Mouse (Mus musculus) midbrain, embryonic 15.5 days (tissue): ENCODE measurements at regions not wholly inside any gene's neighbourhood (a gene's known extent, or its start where the extent isn't known, plus 50 kb on each side); places are given as distances from the start of the nearest gene placed in this dataset.
A peak's percentile ranks its signal among the peaks of the same experiment; 100 is the strongest.

ENCODE experiments used
- ATAC-seq: fragments of 200-750 bp; cut with Nextera tagmentation; replicated peaks from 2 replicates; pipeline ENCODE4 v1.8.0; 2017; ENCODE audit warnings: moderate TSS enrichment
- H3K27ac ChIP-seq: fragments of 300-500 bp; sonication (generic); 2 replicates; pipeline ENCODE4 v1.5.1; 2015; ENCODE audit warnings: mild to moderate bottlenecking, inconsistent platforms
- H3K27me3 ChIP-seq: fragments of 300-500 bp; sonication (generic); replicated peaks from 2 replicates; pipeline ENCODE4 v1.6.1; 2015; ENCODE audit warnings: inconsistent platforms
- H3K36me3 ChIP-seq: fragments of 300-500 bp; sonication (generic); replicated peaks from 2 replicates; pipeline ENCODE4 v1.6.1; 2015; ENCODE audit warnings: inconsistent platforms
- H3K4me1 ChIP-seq: fragments of 300-500 bp; sonication (generic); 2 replicates; pipeline ENCODE4 v1.6.1; 2015; ENCODE audit warnings: inconsistent platforms
- H3K4me2 ChIP-seq: fragments of 300-500 bp; sonication (generic); 2 replicates; pipeline ENCODE4 v1.6.1; 2015; ENCODE audit warnings: inconsistent platforms, mild to moderate bottlenecking, moderate library complexity
- H3K4me3 ChIP-seq: fragments of 300-500 bp; sonication (generic); 2 replicates; pipeline ENCODE4 v1.5.1; 2015; ENCODE audit warnings: mild to moderate bottlenecking, inconsistent platforms
- H3K9ac ChIP-seq: fragments of 300-500 bp; sonication (generic); 2 replicates; pipeline ENCODE4 v1.6.1; 2015; ENCODE audit warnings: mild to moderate bottlenecking, inconsistent platforms
- H3K9me3 ChIP-seq: fragments of 300-500 bp; sonication (generic); 2 replicates; pipeline ENCODE4 v1.6.1; 2016; ENCODE audit warnings: inconsistent platforms
- WGBS: fragments of 180-500 bp; shearing (Covaris S2); methylation state at CpG from one replicate; pipeline ENCODE4 v1.1.7; 2015; ENCODE audit warnings: mixed read lengths; 5-methylcytosine and 5-hydroxymethylcytosine counted together

- H3K4me2 ChIP-seq: no peak overlapping the region
- no peaks in the 10 kb centered on the region for H3K4me1 ChIP-seq
- H3K27me3 ChIP-seq: no peaks in the 10 kb centered on the region
- no peak for ATAC-seq
- no peaks in the 10 kb centered on the region for H3K36me3 ChIP-seq
- H3K9ac ChIP-seq: no peak overlapping the region
- H3K4me3 ChIP-seq: no peak overlapping the region
- no peaks in the 10 kb centered on the region for H3K9me3 ChIP-seq
- H3K27ac ChIP-seq: no peak overlapping the region
- 70% methylated on average over 2 of the region's 2 CpGs for WGBS
Measured at GRCm38 (mm10) chr13:106100239-106100638, 656.8 kb downstream of the Htr1a start.

DNA sequence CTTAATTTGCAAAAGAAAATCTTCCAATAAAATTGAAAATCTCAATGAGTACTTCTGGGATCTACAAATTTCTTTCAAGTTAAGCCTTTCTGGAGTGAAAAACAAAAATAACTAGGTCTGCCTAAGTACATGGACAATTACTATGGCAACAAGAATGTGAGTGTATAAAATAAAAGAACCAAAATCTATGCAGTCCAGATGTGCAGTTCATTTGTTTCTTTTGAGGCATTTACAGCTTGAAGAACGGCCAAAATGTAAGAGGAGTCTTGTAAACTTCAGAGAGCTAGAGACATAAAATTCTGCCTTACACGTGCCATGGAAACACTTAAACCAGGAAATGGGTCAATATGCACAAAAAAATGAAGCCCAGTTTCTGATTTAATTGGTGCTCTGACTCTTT is 698.7 kb downstream of the Htr1a start:
- Histone ChIP-seq H3K4me3 (no peak overlapping the region), H3K9me3 (no peaks in the 10 kb centered on the region), H3K4me2 (no peak overlapping the region), H3K9ac (no peak overlapping the region), H3K36me3 (no peaks in the 10 kb centered on the region), H3K27me3 (no peaks in the 10 kb centered on the region), H3K27ac (no peak overlapping the region), H3K4me1 (no peaks in the 10 kb centered on the region)
- 75% methylated on average over 2 of the region's 2 CpGs for WGBS
- no peak for ATAC-seq

- ATAC-seq: no peak
- H3K36me3 ChIP-seq: no peaks in the 10 kb centered on the region
- H3K4me2 ChIP-seq: no peak overlapping the region
- H3K27ac ChIP-seq: no peak overlapping the region
- H3K9ac ChIP-seq: no peak overlapping the region
- no peaks in the 10 kb centered on the region for H3K9me3 ChIP-seq
- H3K4me1 ChIP-seq: no peaks in the 10 kb centered on the region
- H3K4me3 ChIP-seq: no peak overlapping the region
- no peaks in the 10 kb centered on the region for H3K27me3 ChIP-seq
- WGBS: 71% methylated on average over 3 of the region's 3 CpGs
Measured at GRCm38 (mm10) chr13:106166377-106166776, 722.9 kb downstream of the Htr1a start.

DNA sequence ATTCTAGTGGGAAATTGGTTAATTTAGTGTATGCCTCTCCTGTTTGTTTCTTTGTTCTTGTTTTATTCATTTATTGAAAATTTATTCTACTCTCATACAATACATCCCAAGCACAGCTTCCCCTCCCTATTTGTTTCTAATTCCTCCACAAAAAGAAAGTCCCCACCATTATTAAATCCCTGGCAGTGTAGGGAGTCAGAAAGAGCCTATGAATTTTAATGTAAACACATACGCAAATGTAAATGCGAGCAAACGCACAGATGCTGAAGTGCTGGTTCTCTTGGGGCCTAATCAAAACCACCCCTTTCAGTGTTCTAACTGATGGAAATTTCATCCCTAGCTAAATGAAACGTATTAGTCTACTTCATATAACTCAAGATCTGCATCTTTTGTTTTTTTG is 729.9 kb downstream of the Htr1a start:
- Histone ChIP-seq H3K4me1 (no peaks in the 10 kb centered on the region), H3K27me3 (no peaks in the 10 kb centered on the region), H3K9me3 (no peaks in the 10 kb centered on the region), H3K27ac (no peak overlapping the region), H3K4me3 (no peak overlapping the region), H3K4me2 (no peak overlapping the region), H3K36me3 (no peaks in the 10 kb centered on the region), H3K9ac (no peak overlapping the region)
- peak; percentile 45; the same call in 1 of the 2 replicates for ATAC-seq
- WGBS: 27% methylated on average over 4 of the region's 4 CpGs

DNA sequence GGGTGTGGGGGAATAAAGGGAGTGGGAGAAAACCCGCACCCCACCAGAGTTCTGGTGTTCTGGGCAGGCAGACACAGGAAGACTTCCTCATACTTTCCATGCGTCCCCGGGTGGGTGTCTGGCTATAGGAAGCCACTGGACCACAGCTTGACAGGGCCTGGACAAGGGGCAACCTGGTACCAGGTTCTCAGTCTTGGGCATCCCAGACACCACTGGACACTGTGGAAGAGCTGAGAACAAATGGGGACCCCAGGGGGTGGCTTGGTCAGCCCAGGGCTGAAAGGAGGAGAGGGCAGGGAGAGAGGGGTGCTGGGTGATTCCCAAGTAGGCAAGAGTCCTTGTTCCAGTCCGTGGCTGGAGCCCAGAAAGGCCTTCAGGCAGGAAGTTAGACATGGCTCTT is 730.9 kb downstream of the Htr1a start:
- H3K27me3 ChIP-seq: no peaks in the 10 kb centered on the region
- H3K4me3 ChIP-seq: no peak overlapping the region
- no peak overlapping the region for H3K9ac ChIP-seq
- no peaks in the 10 kb centered on the region for H3K9me3 ChIP-seq
- WGBS: 89% methylated on average over 4 of the region's 4 CpGs
- no peak for ATAC-seq
- H3K36me3 ChIP-seq: no peaks in the 10 kb centered on the region
- no peak overlapping the region for H3K27ac ChIP-seq
- no peaks in the 10 kb centered on the region for H3K4me1 ChIP-seq
- H3K4me2 ChIP-seq: no peak overlapping the region

DNA sequence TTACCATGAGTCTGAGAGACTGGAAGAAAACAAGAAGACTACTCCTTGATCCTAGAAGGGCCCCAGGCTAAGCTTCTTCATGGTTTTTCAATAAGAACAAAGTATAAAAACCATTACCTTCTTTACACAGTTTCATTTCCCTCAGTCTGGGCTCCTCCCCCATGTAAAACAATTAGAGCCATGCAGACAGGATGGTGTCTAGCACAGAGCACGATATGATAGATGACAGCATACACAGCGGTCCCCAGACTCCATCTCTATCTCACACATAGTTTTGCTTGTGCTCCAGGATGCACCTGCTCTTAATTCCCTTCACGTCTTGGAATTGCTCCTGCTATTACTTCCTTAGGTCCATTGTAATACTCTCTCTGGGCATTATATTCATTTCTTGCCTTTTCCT is 737.3 kb downstream of the Htr1a start:
- Histone ChIP-seq H3K4me1 (no peaks in the 10 kb centered on the region), H3K27me3 (no peaks in the 10 kb centered on the region), H3K4me2 (no peak overlapping the region), H3K27ac (no peak overlapping the region), H3K9me3 (no peaks in the 10 kb centered on the region), H3K4me3 (no peak overlapping the region), H3K9ac (no peak overlapping the region), H3K36me3 (no peaks in the 10 kb centered on the region)
- WGBS: 56% methylated on average over 3 of the region's 3 CpGs
- no peak for ATAC-seq
